Mouse (Mus musculus): ENCODE results near the gene Olfr1348. TPM values are rescaled to one million over a fixed set of nuclear protein-coding genes. Genes with fewer than 3 reads are reported as not detected.

The Olfr1348 gene
- polyA plus RNA-seq, 1 experiment from 2014 or later = not detected

DNA sequence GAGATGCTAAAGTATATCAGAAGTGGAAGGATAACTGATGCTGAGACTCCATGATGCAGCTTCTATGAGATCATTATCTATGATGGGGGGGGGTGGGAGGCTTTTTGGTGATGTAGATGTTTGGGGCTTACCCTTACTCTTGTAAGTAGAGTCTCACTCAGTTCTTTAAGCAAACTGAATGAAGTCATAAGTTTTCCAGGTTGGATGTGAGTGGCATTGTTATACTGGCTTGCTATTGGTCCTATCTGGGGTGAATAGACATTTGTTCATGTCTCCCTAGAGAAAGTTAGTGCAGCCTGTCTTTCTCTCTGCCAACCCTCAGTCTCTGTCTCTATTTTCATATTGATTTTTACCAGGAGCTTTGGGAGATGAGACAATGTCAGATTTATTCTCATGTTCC is 52.7 kb downstream of the Olfr1348 start, which contains the start of gene Olfr1336:
Gene Olfr1336 (plus strand): TSS at position 301 of the 400 bp plus-strand sequence.
- no peaks in the 10 kb centered on the region for H3K27me3 ChIP-seq (ENCODE audit: control insufficient read depth, insufficient read depth, low read depth, low read length)
- ATAC-seq (ENCODE audit: low read depth) = no peak
- H3K4me1 ChIP-seq (replicated peaks; ENCODE audit: control insufficient read depth, insufficient read depth, low read length) = no peaks in the 10 kb centered on the region
- H3K9me3 ChIP-seq (ENCODE audit: control insufficient read depth, low read length) = no peaks in the 10 kb centered on the region
- H3K4me3 ChIP-seq (ENCODE audit: low read length) = no peak within 1 kb of the TSS
- H3K4me2 ChIP-seq (ENCODE audit: low read depth, low read length) = no peak within 1 kb of the TSS
- H3K27ac ChIP-seq (ENCODE audit: low read length) = no peak within 1 kb of the TSS
- no peaks in the 10 kb centered on the region for H3K36me3 ChIP-seq (ENCODE audit: control insufficient read depth, insufficient read depth, low read length)
- H3K9ac ChIP-seq (ENCODE audit: low read length) = no peak within 1 kb of the TSS

Other genes starting within 250 kb of the Olfr1348 start
- 6.9 and 7.2 TPM in 2 replicates for gene Zfp667, start 222.2 kb downstream of the Olfr1348 start, polyA plus RNA-seq (2015; fragmentation: Nextera tagmentation; extraction: Ambion mirVana)
- gene Zfp583, start 177.5 kb downstream of the Olfr1348 start, polyA plus RNA-seq (2015; fragmentation: Nextera tagmentation; extraction: Ambion mirVana) = 6.6 and 6.9 TPM in 2 replicates
- 1.5 and 1.8 TPM in 2 replicates for gene Gm3854, start 165.0 kb downstream of the Olfr1348 start, polyA plus RNA-seq (2015; fragmentation: Nextera tagmentation; extraction: Ambion mirVana)
- 3.1 TPM in 2 replicates for gene Zfp78, start 145.5 kb downstream of the Olfr1348 start, polyA plus RNA-seq (2015; fragmentation: Nextera tagmentation; extraction: Ambion mirVana)
- 9.5 and 10.5 TPM in 2 replicates for gene Zfp28, start 125.5 kb downstream of the Olfr1348 start, polyA plus RNA-seq (2015; fragmentation: Nextera tagmentation; extraction: Ambion mirVana)
- 0.25 TPM in 1 of 2 replicates, not detected in the other for gene Smim17, start 110.0 kb downstream of the Olfr1348 start, polyA plus RNA-seq (2015; fragmentation: Nextera tagmentation; extraction: Ambion mirVana)
- gene Gm20715, start 98.5 kb downstream of the Olfr1348 start, polyA plus RNA-seq (2015; fragmentation: Nextera tagmentation; extraction: Ambion mirVana) = not detected in 2 replicates
- not detected in 2 replicates for gene Olfr1344, start 70.1 kb downstream of the Olfr1348 start, polyA plus RNA-seq (2015; fragmentation: Nextera tagmentation; extraction: Ambion mirVana)
- gene Olfr1336, start 52.6 kb downstream of the Olfr1348 start, polyA plus RNA-seq (2015; fragmentation: Nextera tagmentation; extraction: Ambion mirVana) = not detected in 2 replicates
- not detected in 2 replicates for gene Olfr1346, start 41.6 kb downstream of the Olfr1348 start, polyA plus RNA-seq (2015; fragmentation: Nextera tagmentation; extraction: Ambion mirVana)
- not detected in 2 replicates for gene Olfr5, start 21.8 kb downstream of the Olfr1348 start, polyA plus RNA-seq (2015; fragmentation: Nextera tagmentation; extraction: Ambion mirVana)
- not detected in 2 replicates for gene Olfr1347, start 9.0 kb downstream of the Olfr1348 start, polyA plus RNA-seq (2015; fragmentation: Nextera tagmentation; extraction: Ambion mirVana)
- gene Olfr1349, start 14.2 kb upstream of the Olfr1348 start, polyA plus RNA-seq (2015; fragmentation: Nextera tagmentation; extraction: Ambion mirVana) = not detected in 2 replicates
- gene Olfr1350, start 56.1 kb upstream of the Olfr1348 start, polyA plus RNA-seq (2015; fragmentation: Nextera tagmentation; extraction: Ambion mirVana) = not detected in 2 replicates
- gene Zim1, start 187.7 kb upstream of the Olfr1348 start, polyA plus RNA-seq (2015; fragmentation: Nextera tagmentation; extraction: Ambion mirVana) = 2.0 and 2.5 TPM in 2 replicates
- 102 and 119 TPM in 2 replicates for gene Peg3, start 221.7 kb upstream of the Olfr1348 start, polyA plus RNA-seq (2015; fragmentation: Nextera tagmentation; extraction: Ambion mirVana)
- 3.5 and 5.1 TPM in 2 replicates for gene Usp29, start 221.8 kb upstream of the Olfr1348 start, polyA plus RNA-seq (2015; fragmentation: Nextera tagmentation; extraction: Ambion mirVana)

All from lung, embryonic 16.5 days (tissue).